Mouse (Mus musculus): ENCODE measurements around the gene Pkd2. TPM values are rescaled to one million over a fixed set of nuclear protein-coding genes. Genes with fewer than 3 reads are reported as not detected.

Gene Pkd2
- 1 to 10 TPM; 1.4 to 2.0 TPM for total RNA-seq (2023)

GRCm38 (mm10) chr5:104458832-104459705, at the start of gene Pkd2:
Pkd2 (plus strand) TSS chr5:104459450.

GRCm38 (mm10) chr5:104434835-104435301, 24.4 kb upstream of the Pkd2 start, which contains the start of gene Spp1:
Spp1 (plus strand) TSS chr5:104435118.

GRCm38 (mm10) chr5:104508195-104508891, 49.1 kb downstream of the Pkd2 start, which contains the start of gene BC005561:
BC005561 (plus strand) TSS chr5:104508352.

Other genes starting within 250 kb of the Pkd2 start
- 1 to 10 TPM; 3.2 to 5.7 TPM for gene Ibsp, start 160.3 kb upstream of the Pkd2 start, total RNA-seq (2023)
- not detected for gene Mepe, start 134.1 kb upstream of the Pkd2 start, total RNA-seq (2023)
- gene Spp1, start 24.3 kb upstream of the Pkd2 start, total RNA-seq (2023): 10 to 100 TPM in 1 of 2 experiments, 1 to 10 TPM in 1; 7.7 to 11.9 TPM
- gene BC005561, start 48.9 kb downstream of the Pkd2 start, total RNA-seq (2023): 1 to 10 TPM; 2.8 to 3.1 TPM

Data from neutrophil, adult 83 days (primary cell).